Mouse (Mus musculus): ENCODE data around the gene Ripor3. TPM values are rescaled to one million over a fixed set of nuclear protein-coding genes. Genes with fewer than 3 reads are reported as not detected.

Gene Ripor3
- total and polyA plus RNA-seq, 3 experiments = 0.17 TPM; not detected in 2

GRCm38 (mm10) chr2:168028376-168028775 lies 18.0 kb upstream of the Ripor3 start:
- in situ Hi-C loops (cut with MboI; ENCODE audit: low pct_ligation_motif_present, low pct_unique_long_range_greater_than_20kb, low sequenced_read_pairs) = no loop called here
- Histone ChIP-seq H3K4me2 (ENCODE audit: insufficient read depth, low read depth, poor library complexity, severe bottlenecking) (no peak overlapping the region), H3K9ac (ENCODE audit: insufficient read depth, low read depth) (no peak overlapping the region), H3K36me3 (replicated peaks in 1 of 2; ENCODE audit: control insufficient read depth in 1 of 2, insufficient read depth in 1 of 2, low read length in 1 of 2) (no peaks in the 10 kb centered on the region), H3K27me3 (replicated peaks) (peaks cover 80% of the 10 kb centered on the region), H3K79me2 (replicated peaks; ENCODE audit: control insufficient read depth, extremely low read depth, insufficient read depth, poor library complexity, severe bottlenecking) (no peaks in the 10 kb centered on the region), H3K4me3 (replicated peaks in 1 of 3; ENCODE audit: low read depth in 2 of 3, low read length in 2 of 3, poor library complexity in 1 of 3) (no peak overlapping the region), H3K9me3 (replicated peaks; ENCODE audit: low read length) (peaks cover 27% of the 10 kb centered on the region), H3K27ac (ENCODE audit: insufficient read depth, low read depth) (no peak overlapping the region), H3K4me1 (ENCODE audit: control insufficient read depth in 1 of 2, insufficient read depth in 2 of 2) (peaks cover 0 to 11% of the 10 kb centered on the region in 2 experiments; a peak in 2 of 4 replicates)
- TF ChIP-seq ZMIZ1 (IDR thresholded peaks at IDR 0.05; ENCODE audit: low read depth, low read length) (no peak), KAT2A (IDR thresholded peaks at IDR 0.05; ENCODE audit: insufficient replicate concordance, low read length) (no peak), MAX (IDR thresholded peaks at IDR 0.05; ENCODE audit: low read length) (no peak), TBP (conservative IDR thresholded peaks at IDR 0.05; ENCODE audit: low read depth, low read length) (no peak), MYC (IDR thresholded peaks at IDR 0.05; ENCODE audit: low read depth, low read length) (no peak), CHD1 (IDR thresholded peaks at IDR 0.05; ENCODE audit: low read depth, low read length) (no peak), JUN (IDR thresholded peaks at IDR 0.05; ENCODE audit: insufficient read depth, low read depth, low read length) (no peak), POLR2A (IDR thresholded peaks at IDR 0.05; ENCODE audit: low read depth, low read length) (no peak), E2F4 (IDR thresholded peaks at IDR 0.05; ENCODE audit: insufficient replicate concordance, low read depth, low read length) (no peak), ZNF384 (IDR thresholded peaks at IDR 0.05; ENCODE audit: low read depth, low read length) (no peak), ZC3H11A (IDR thresholded peaks at IDR 0.05; ENCODE audit: low read depth, low read length) (no peak), NELFE (IDR thresholded peaks at IDR 0.05; ENCODE audit: low read depth, low read length) (no peak), IRF4 (IDR thresholded peaks at IDR 0.05; ENCODE audit: low read depth, low read length) (no peak), PAX5 (IDR thresholded peaks at IDR 0.05; ENCODE audit: low read length) (no peak), MAZ (IDR thresholded peaks at IDR 0.05; ENCODE audit: low read depth, low read length) (no peak), TCF12 (IDR thresholded peaks at IDR 0.05; ENCODE audit: low read depth, low read length) (no peak), ZKSCAN1 (IDR thresholded peaks at IDR 0.05; ENCODE audit: borderline replicate concordance, low read depth, low read length) (no peak)
- DNase-seq (ENCODE audit: extremely low read depth) = no peak
- dilution Hi-C loops (cut with MboI; ENCODE audit: extremely low pct_ligation_motif_present, extremely low pct_unique_long_range_greater_than_20kb, low sequenced_read_pairs) = no loop called here

- no peak overlapping the region for H3K27ac ChIP-seq (ENCODE audit: insufficient read depth, low read depth)
- no peak overlapping the region for H3K4me2 ChIP-seq (ENCODE audit: insufficient read depth, low read depth, poor library complexity, severe bottlenecking)
- peaks cover 0 to 11% of the 10 kb centered on the region in 2 experiments; a peak in 2 of 4 replicates for H3K4me1 ChIP-seq (ENCODE audit: control insufficient read depth in 1 of 2, insufficient read depth in 2 of 2)
- dilution Hi-C loops (cut with MboI; ENCODE audit: extremely low pct_ligation_motif_present, extremely low pct_unique_long_range_greater_than_20kb, low sequenced_read_pairs) (no loop called here), in situ Hi-C loops (cut with MboI; ENCODE audit: low pct_ligation_motif_present, low pct_unique_long_range_greater_than_20kb, low sequenced_read_pairs) (no loop called here)
- H3K79me2 ChIP-seq (replicated peaks; ENCODE audit: control insufficient read depth, extremely low read depth, insufficient read depth, poor library complexity, severe bottlenecking) = no peaks in the 10 kb centered on the region
- no peak overlapping the region for H3K4me3 ChIP-seq (replicated peaks in 1 of 3; ENCODE audit: low read depth in 2 of 3, low read length in 2 of 3, poor library complexity in 1 of 3)
- H3K9ac ChIP-seq (ENCODE audit: insufficient read depth, low read depth) = no peak overlapping the region
- no peak for TF ChIP-seq POLR2A (IDR thresholded peaks at IDR 0.05; ENCODE audit: low read depth, low read length)
- no peak for TF ChIP-seq SMC3 (IDR thresholded peaks at IDR 0.05; ENCODE audit: low read depth, low read length)
- TF ChIP-seq KAT2A (IDR thresholded peaks at IDR 0.05; ENCODE audit: insufficient replicate concordance, low read length) = no peak
- TF ChIP-seq IRF4 (IDR thresholded peaks at IDR 0.05; ENCODE audit: low read depth, low read length) = no peak
- no peak for TF ChIP-seq USF2 (conservative IDR thresholded peaks at IDR 0.05; ENCODE audit: low read depth, low read length)
- TF ChIP-seq E2F4 (IDR thresholded peaks at IDR 0.05; ENCODE audit: insufficient replicate concordance, low read depth, low read length) = no peak
- TF ChIP-seq NRF1 (IDR thresholded peaks at IDR 0.05; ENCODE audit: low read depth, low read length) = no peak
- TF ChIP-seq PAX5 (IDR thresholded peaks at IDR 0.05; ENCODE audit: low read length) = no peak
- peaks cover 28% of the 10 kb centered on the region for H3K9me3 ChIP-seq (replicated peaks; ENCODE audit: low read length)
- DNase-seq (ENCODE audit: extremely low read depth) = no peak
- peaks cover 82% of the 10 kb centered on the region for H3K27me3 ChIP-seq (replicated peaks)
- H3K36me3 ChIP-seq (replicated peaks in 1 of 2; ENCODE audit: control insufficient read depth in 1 of 2, insufficient read depth in 1 of 2, low read length in 1 of 2) = no peaks in the 10 kb centered on the region
Observed at GRCm38 (mm10) chr2:168026467-168026866, 16.0 kb upstream of the Ripor3 start.

All from CH12.LX (cell line).